Mouse (Mus musculus): ENCODE results near the gene Klhl2.

GRCm38 (mm10) chr8:64767047-64767446 is 82.8 kb downstream of the Klhl2 start:
- TF ChIP-seq CTCF (IDR thresholded peaks at IDR 0.05; ENCODE audit: low read depth, low read length) (no peak), POLR2A (IDR thresholded peaks at IDR 0.05; ENCODE audit: insufficient read depth, low read length) (no peak), EP300 (IDR thresholded peaks at IDR 0.05; ENCODE audit: insufficient read depth, low read depth, low read length) (no peak)

All from ES-Bruce4 (cell line).